Mouse (Mus musculus) liver, adult 2 months (tissue): Measurements from ENCODE around the gene Glod4.

Experiments used
- CTCF ChIP-seq: fragments of 200-500 bp; IDR thresholded peaks from 2 replicates; pipeline ENCODE4 v1.5.1; 2011; ENCODE audit warnings: low read depth, low read length, control low read depth
- POLR2A ChIP-seq: fragments of 200-500 bp; IDR thresholded peaks from 2 replicates; pipeline ENCODE4 v1.6.1; 2011; ENCODE audit warnings: low read length, control low read depth; ENCODE audit not compliant: insufficient read depth; ENCODE audit errors: extremely low read depth

GRCm38 (mm10) chr11:76283841-76284240, 40.3 kb upstream of the Glod4 start:
- no peak for TF ChIP-seq CTCF
- TF ChIP-seq POLR2A: no peak
